Mouse (Mus musculus) neural tube, embryonic 11.5 days (tissue): ENCODE results near the gene Gipc2. TPM values are rescaled to one million over a fixed set of nuclear protein-coding genes. Genes with fewer than 3 reads are reported as not detected.
"Not testable (repeated sequence)": the region's sequence is repeated elsewhere in the genome, so short reads cannot be mapped to it uniquely, and the experiment has no call there.

Source experiments
- ATAC-seq: fragments of 200-750 bp; cut with Nextera tagmentation; 2 replicates; pipeline ENCODE4 v1.8.0; 2017; ENCODE audit warnings: moderate number of reproducible peaks, mild to moderate bottlenecking, moderate TSS enrichment, moderate library complexity; ENCODE audit not compliant: insufficient read depth, low FRiP score, low TSS enrichment
- DNase-seq: peaks from one replicate; pipeline ENCODE4 v3.0.0-alpha.2; 2015; ENCODE audit warnings: low spot score
- H3K27ac ChIP-seq: fragments of 300-500 bp; sonication (generic); 2 replicates; pipeline ENCODE4 v1.5.1; 2014; ENCODE audit warnings: low read depth, mild to moderate bottlenecking, low read length
- H3K27me3 ChIP-seq: fragments of 300-500 bp; sonication (generic); 2 replicates; pipeline ENCODE4 v1.6.1; 2014; ENCODE audit warnings: mild to moderate bottlenecking, low read length, mixed read lengths; ENCODE audit not compliant: control insufficient read depth, insufficient read depth
- H3K36me3 ChIP-seq: fragments of 300-500 bp; sonication (generic); 2 replicates; pipeline ENCODE4 v1.6.1; 2014; ENCODE audit warnings: mild to moderate bottlenecking, low read length, moderate library complexity, mixed read lengths; ENCODE audit not compliant: control insufficient read depth, insufficient read depth
- H3K4me1 ChIP-seq: fragments of 300-500 bp; sonication (generic); 2 replicates; pipeline ENCODE4 v1.6.1; 2014; ENCODE audit warnings: low read length, mixed read lengths; ENCODE audit not compliant: control insufficient read depth, insufficient read depth
- H3K4me2 ChIP-seq: fragments of 300-500 bp; sonication (generic); 2 replicates; pipeline ENCODE4 v1.6.1; 2014; ENCODE audit warnings: low read depth, mild to moderate bottlenecking, moderate library complexity
- H3K4me3 ChIP-seq: fragments of 300-500 bp; sonication (generic); 2 replicates; pipeline ENCODE4 v1.5.1; 2014; ENCODE audit warnings: low read depth, low read length
- H3K9ac ChIP-seq: fragments of 300-500 bp; sonication (generic); 2 replicates; pipeline ENCODE4 v1.6.1; 2014; ENCODE audit warnings: mild to moderate bottlenecking, low read length
- H3K9me3 ChIP-seq: fragments of 300-500 bp; sonication (generic); 2 replicates; pipeline ENCODE4 v1.6.1; 2016; ENCODE audit warnings: low read length; ENCODE audit not compliant: control insufficient read depth
- WGBS: fragments of 180-500 bp; shearing (Covaris S2); extraction: QIAGEN DNeasy Blood & Tissue Kit; methylation state at CpG from one replicate; pipeline ENCODE4 v1.1.7; 2014; 5-methylcytosine and 5-hydroxymethylcytosine counted together
- polyA plus RNA-seq: library from polyadenylated mRNA; unstranded; fragments of >200 nt; fragmentation: Nextera tagmentation; extraction: Ambion mirVana; gene quantifications from 2 replicates; pipeline ENCODE4 v1.2.1, GENCODE M21; 2014

Gene Gipc2
- polyA plus RNA-seq, 1 experiment from 2014 or later: 1.1 TPM

DNA sequence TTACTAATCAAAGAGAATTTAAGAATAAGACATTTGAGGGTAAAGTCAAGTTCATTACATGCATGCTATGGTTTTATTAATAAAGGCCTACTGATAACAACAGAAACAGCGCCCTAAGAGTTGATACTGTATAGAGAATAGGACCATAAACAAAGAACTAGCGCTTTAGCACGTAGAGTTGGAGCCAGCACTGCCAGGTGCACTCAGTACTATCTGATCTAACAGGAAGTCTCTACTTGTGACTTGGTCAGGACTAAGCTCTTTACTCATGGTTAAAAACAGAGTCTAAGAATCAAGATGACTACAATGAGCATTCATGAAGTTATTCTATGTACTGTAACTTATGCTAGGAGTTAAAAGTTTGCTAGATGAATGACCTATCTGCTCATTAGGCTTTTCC is 38.5 kb upstream of the Gipc2 start:
- H3K9ac ChIP-seq: no peak overlapping the region
- H3K4me3 ChIP-seq: no peak overlapping the region
- ATAC-seq: no peak
- WGBS: 92% methylated on average over 3 of the region's 3 CpGs
- no peaks in the 10 kb centered on the region for H3K36me3 ChIP-seq
- H3K9me3 ChIP-seq: no peaks in the 10 kb centered on the region
- H3K4me2 ChIP-seq: no peak overlapping the region
- H3K27ac ChIP-seq: no peak overlapping the region
- peaks cover 7% of the 10 kb centered on the region; the same call in 1 of the 2 replicates for H3K4me1 ChIP-seq
- no peaks in the 10 kb centered on the region for H3K27me3 ChIP-seq
- no peak for DNase-seq

DNA sequence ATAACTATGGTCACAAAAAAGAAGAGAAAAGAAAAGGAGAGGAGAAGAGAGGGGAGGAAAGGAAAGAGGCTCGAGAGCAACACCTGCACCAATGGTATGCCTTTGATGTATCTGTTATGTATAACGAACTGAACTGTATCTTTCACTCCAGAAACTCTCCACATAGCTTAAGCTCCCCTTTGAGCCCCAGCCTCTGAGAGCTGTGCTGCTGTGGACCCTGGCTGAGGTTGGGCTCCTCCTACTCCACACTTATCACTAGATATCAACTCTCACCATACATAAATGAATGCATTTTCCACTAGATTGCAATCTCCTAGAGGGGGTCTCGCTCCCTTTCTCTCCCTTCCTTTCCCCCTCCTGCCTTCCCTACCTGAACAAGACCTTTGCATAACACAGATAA is 38.0 kb upstream of the Gipc2 start:
- peaks cover 4% of the 10 kb centered on the region; the same call in 1 of the 2 replicates for H3K4me1 ChIP-seq
- H3K9me3 ChIP-seq: no peaks in the 10 kb centered on the region
- H3K4me2 ChIP-seq: no peak overlapping the region
- WGBS: 69% methylated on average over 3 of the region's 3 CpGs
- DNase-seq (no peak), ATAC-seq (no peak)
- H3K27me3 ChIP-seq: no peaks in the 10 kb centered on the region
- no peaks in the 10 kb centered on the region for H3K36me3 ChIP-seq
- no peak overlapping the region for H3K4me3 ChIP-seq
- H3K27ac ChIP-seq: no peak overlapping the region
- H3K9ac ChIP-seq: no peak overlapping the region

DNA sequence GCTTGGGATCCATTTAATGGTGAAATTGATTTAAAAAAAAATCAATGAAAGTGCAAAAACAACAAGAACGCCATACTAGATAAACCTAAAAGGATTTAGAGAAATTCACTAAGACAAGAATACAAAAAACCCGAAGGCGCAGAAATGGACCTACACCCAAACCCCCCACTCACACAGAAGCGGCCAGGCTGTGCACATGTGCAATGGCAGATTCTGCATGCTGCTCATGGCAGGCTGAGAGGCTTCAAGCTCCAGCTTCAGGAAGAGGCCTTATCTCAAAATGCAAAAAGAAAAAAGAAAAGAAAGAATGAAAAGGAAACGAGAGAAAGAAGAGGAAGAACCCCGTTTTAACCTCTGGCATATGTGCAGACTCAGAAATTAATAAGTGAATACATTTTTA is 37.4 kb upstream of the Gipc2 start:
- H3K4me2 ChIP-seq: no peak overlapping the region
- no peak for ATAC-seq
- DNase-seq: no peak
- no peaks in the 10 kb centered on the region for H3K9me3 ChIP-seq
- 92% methylated on average over 6 of the region's 6 CpGs for WGBS
- H3K4me3 ChIP-seq: no peak overlapping the region
- no peaks in the 10 kb centered on the region for H3K27me3 ChIP-seq
- H3K27ac ChIP-seq: no peak overlapping the region
- H3K4me1 ChIP-seq: peaks cover under 1% of the 10 kb centered on the region; the same call in 1 of the 2 replicates
- no peak overlapping the region for H3K9ac ChIP-seq
- H3K36me3 ChIP-seq: no peaks in the 10 kb centered on the region

DNA sequence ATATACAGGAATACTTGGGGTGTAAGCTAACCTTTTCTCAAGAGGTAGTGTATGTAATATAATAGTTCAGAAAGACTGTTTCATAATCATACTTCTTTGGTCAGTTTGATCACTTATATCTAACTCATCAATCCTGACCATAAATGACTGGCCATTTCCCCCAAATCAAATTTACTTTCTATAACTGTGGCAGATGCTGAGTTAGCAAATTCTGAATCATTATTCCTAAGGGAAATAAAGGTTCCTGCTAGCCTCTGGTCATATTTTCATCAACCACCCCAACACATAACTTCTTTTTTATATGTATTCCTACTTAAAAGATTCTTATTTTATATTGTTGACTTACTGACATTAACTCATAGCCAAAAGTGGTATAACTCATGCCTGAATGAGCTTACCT is 36.9 kb upstream of the Gipc2 start:
- H3K4me2 ChIP-seq: no peak overlapping the region
- H3K27me3 ChIP-seq: no peaks in the 10 kb centered on the region
- no peak overlapping the region for H3K9ac ChIP-seq
- H3K36me3 ChIP-seq: no peaks in the 10 kb centered on the region
- no peak overlapping the region for H3K27ac ChIP-seq
- DNase-seq: no peak
- no peaks in the 10 kb centered on the region for H3K9me3 ChIP-seq
- no peak for ATAC-seq
- no peak overlapping the region for H3K4me3 ChIP-seq
- H3K4me1 ChIP-seq: no peaks in the 10 kb centered on the region

DNA sequence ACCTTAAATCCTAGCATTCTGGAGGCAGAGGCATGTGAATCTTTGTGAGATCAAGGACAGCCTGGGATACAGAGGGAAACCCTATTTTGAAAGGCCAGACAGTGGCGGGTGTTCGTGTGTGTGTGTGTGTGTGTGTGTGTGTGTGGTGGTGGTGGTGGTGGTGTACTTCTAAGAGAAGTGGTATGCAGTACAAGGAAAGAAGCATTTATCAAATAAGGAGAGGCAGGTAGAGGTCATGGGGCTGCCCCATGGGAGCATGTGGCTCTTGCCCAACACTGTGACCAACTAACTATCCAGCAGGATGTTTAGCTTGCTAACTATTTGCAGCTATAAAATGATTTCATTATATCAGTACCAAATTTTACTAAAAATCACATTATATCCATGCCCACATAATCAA is 35.6 kb upstream of the Gipc2 start:
- no peak overlapping the region for H3K4me3 ChIP-seq
- WGBS: 72% methylated on average over 2 of the region's 2 CpGs
- DNase-seq (no peak), ATAC-seq (no peak)
- H3K27ac ChIP-seq: no peak overlapping the region
- no peak overlapping the region for H3K4me2 ChIP-seq
- no peaks in the 10 kb centered on the region for H3K36me3 ChIP-seq
- H3K9me3 ChIP-seq: no peaks in the 10 kb centered on the region
- H3K27me3 ChIP-seq: no peaks in the 10 kb centered on the region
- H3K9ac ChIP-seq: no peak overlapping the region
- H3K4me1 ChIP-seq: no peaks in the 10 kb centered on the region

DNA sequence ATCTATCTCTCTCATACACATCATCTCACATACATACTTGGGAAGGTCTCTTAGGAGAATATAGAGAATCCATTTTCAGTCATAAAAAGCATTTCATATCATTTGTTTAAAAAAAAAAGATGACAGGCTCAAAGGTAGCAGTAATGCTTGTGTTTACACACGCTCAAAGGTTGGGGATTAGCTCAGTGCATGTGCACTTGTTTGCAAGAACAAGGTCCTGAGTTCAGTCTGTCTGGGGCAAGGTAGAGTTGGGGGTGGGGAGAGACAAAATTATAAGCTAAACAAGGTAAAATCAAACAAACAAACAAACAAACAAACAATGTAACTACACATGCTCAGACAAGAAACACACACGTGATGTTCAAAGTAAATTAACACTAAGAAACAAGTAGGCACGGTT is 35.2 kb upstream of the Gipc2 start:
- ATAC-seq: no peak
- Histone ChIP-seq H3K4me1 (no peaks in the 10 kb centered on the region), H3K4me2 (no peak overlapping the region), H3K27ac (no peak overlapping the region), H3K27me3 (no peaks in the 10 kb centered on the region), H3K9ac (no peak overlapping the region), H3K36me3 (no peaks in the 10 kb centered on the region), H3K9me3 (no peaks in the 10 kb centered on the region), H3K4me3 (no peak overlapping the region)
- 89% methylated on average over 3 of the region's 3 CpGs for WGBS
- DNase-seq: no peak

DNA sequence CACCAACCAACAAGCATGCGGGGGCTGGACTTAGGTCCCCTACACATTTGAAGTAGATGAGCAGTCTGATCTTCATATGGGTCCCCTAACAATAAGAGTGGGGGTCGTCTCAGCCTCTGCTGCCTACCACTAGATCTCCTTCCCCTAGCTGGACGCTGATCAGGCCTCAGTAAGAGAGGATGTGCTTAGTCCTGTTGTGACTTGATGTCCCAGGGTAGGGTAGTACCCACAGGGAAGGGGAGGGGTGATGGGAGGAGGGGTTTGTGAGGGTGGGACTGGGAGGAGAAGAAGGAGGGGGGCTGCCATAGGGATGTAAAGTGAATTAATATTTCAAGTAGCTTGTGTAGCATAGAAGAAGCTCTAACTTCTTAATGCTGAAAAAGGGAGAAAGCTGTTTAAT is 33.1 kb upstream of the Gipc2 start:
- DNase-seq: no peak
- 67% methylated on average over 3 of the region's 3 CpGs for WGBS
- no peak overlapping the region for H3K4me3 ChIP-seq
- no peak overlapping the region for H3K27ac ChIP-seq
- H3K4me1 ChIP-seq: no peaks in the 10 kb centered on the region
- no peak overlapping the region for H3K9ac ChIP-seq
- no peaks in the 10 kb centered on the region for H3K36me3 ChIP-seq
- H3K4me2 ChIP-seq: no peak overlapping the region
- H3K27me3 ChIP-seq: no peaks in the 10 kb centered on the region
- ATAC-seq: no peak
- H3K9me3 ChIP-seq: no peaks in the 10 kb centered on the region

DNA sequence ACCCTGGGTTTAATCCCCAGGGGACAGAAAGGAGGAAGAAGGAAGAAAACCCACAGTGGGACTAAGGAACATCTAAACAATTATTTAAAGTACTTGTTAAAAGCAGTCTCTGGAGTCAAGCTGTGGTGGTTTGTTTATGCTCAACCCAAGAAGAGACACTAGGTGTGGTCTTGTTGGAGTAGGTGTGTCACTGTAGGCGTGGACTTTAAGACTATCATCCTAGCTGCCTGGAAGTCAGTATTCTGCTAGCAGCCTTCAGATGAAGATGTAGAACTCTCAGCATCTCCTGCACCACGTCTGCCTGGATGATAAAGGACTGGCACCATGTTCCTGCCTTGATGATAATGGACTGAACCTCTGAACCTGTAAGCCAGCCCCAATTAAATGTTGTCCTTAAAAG is 31.2 kb upstream of the Gipc2 start:
- 40% methylated on average over 2 of the region's 2 CpGs for WGBS

DNA sequence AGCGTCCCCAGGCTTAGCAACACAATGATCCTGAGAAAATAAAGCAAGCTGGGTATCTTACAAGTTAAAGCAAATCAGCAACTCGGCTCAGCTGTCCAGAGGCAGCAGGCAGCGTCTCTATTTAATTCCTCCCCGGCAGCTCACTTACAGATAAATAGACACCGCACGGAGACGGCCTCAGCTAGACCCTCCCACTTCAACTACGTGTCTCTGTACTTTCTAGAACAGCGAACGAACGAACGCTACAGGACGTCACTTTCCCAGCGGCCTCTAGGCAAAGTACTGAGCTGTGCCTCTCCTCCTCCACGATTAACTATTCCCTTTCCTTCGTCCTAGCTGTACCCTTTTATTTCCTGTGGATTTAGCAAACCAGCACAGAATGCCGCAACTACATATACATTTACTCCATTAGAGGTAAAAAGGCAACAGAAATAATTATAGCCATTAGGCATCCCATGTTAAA is 27.6 kb upstream of the Gipc2 start:
- peak overlapping the region; percentile 51 for H3K4me2 ChIP-seq
- H3K9me3 ChIP-seq: no peaks in the 10 kb centered on the region
- no peaks in the 10 kb centered on the region for H3K36me3 ChIP-seq
- peak; percentile 79 for DNase-seq
- peak; percentile 96 for ATAC-seq
- no peak overlapping the region for H3K27ac ChIP-seq
- no peaks in the 10 kb centered on the region for H3K27me3 ChIP-seq
- peaks cover 2% of the 10 kb centered on the region; the same call in 1 of the 2 replicates for H3K4me1 ChIP-seq
- WGBS: 2% methylated on average over 17 of the region's 17 CpGs
- peak overlapping the region; percentile 5 for H3K9ac ChIP-seq
- peak overlapping the region; percentile 35 for H3K4me3 ChIP-seq

More for the DNA sequence above, 31.2 kb upstream of the Gipc2 start:
- not testable (repeated sequence) for H3K9me3 ChIP-seq, DNase-seq, H3K9ac ChIP-seq, H3K4me1 ChIP-seq, H3K27me3 ChIP-seq, H3K36me3 ChIP-seq, H3K4me3 ChIP-seq, H3K27ac ChIP-seq, ATAC-seq, H3K4me2 ChIP-seq
